Mouse (Mus musculus) kidney, adult 18-20 months (tissue): Measurements from ENCODE around the gene Tas2r134.

Experiments used
- DNase-seq: peaks from one replicate; pipeline ENCODE4 v3.0.0; 2021

Gene Tas2r134

GRCm38 (mm10) chr2:51627211-51627610 lies at the start of gene Tas2r134:
Tas2r134 (plus strand) TSS chr2:51627511.
- no peak for DNase-seq

DNA sequence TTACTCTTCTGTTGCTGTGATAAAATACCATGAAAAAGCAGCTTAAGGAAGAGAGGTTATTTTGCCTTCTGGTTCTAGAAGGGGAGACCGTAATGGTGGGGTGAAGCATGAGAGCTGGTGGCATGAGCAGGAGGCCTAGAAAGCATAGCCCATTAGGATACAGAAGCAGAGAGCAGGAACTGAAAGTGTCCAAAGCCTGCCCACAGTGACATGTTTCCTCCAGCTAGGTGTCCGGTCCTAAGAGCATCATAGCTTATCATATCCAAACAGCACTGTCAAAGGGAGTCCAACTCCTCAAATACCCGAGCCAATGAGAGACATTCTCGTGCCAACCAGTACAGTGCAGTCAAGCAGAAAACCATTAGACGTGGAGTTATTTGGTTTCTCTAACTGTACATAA lies 47.5 kb upstream of the Tas2r134 start:
- no peak for DNase-seq

GRCm38 (mm10) chr2:51584050-51585046 lies 43.0 kb upstream of the Tas2r134 start:
- DNase-seq = no peak

GRCm38 (mm10) chr2:51588336-51588735 lies 39.0 kb upstream of the Tas2r134 start:
- DNase-seq = no peak

GRCm38 (mm10) chr2:51588895-51589294 lies 38.4 kb upstream of the Tas2r134 start:
- DNase-seq = no peak

- DNase-seq = no peak
Observed at GRCm38 (mm10) chr2:51589627-51590026, 37.7 kb upstream of the Tas2r134 start.

- no peak for DNase-seq
Observed at GRCm38 (mm10) chr2:51590308-51590707, 37.0 kb upstream of the Tas2r134 start.

- no peak for DNase-seq
Observed at GRCm38 (mm10) chr2:51592157-51592556, 35.2 kb upstream of the Tas2r134 start.

- DNase-seq = no peak
Observed at GRCm38 (mm10) chr2:51599473-51600201, 27.7 kb upstream of the Tas2r134 start.

DNA sequence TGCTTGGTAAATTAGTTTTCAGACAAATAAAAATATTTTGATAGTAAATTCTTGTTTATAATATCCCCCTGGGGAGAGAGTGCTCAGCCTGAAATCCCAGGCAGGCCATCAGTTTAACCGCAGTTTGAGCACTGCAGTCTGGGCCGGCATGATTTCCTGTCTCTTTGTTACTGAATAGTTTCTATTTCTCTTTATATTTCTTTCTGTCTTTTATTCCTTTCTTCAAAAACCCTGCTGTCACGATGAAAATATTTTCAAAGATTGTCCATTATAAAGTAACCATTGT lies 27.2 kb upstream of the Tas2r134 start:
- DNase-seq = no peak

DNA sequence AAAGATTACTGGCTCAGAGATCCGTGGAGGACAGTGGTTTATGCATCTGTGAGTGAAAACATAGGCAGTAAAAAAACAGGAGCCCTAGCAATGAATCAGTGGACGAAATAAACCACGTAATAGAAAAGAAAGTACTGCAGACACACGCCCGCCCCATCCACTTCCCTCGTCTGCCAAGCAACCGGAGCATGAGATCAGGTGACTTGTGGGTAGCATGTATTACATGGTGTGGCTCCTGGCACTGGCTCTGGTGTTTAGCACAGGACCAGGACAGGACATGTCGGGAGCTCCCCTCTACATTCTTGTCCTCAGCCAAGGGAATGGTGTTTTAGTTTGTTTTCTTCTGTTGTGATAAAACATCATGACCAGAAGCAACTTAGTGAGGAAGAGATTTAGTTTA lies 26.4 kb upstream of the Tas2r134 start:
- DNase-seq = no peak

DNA sequence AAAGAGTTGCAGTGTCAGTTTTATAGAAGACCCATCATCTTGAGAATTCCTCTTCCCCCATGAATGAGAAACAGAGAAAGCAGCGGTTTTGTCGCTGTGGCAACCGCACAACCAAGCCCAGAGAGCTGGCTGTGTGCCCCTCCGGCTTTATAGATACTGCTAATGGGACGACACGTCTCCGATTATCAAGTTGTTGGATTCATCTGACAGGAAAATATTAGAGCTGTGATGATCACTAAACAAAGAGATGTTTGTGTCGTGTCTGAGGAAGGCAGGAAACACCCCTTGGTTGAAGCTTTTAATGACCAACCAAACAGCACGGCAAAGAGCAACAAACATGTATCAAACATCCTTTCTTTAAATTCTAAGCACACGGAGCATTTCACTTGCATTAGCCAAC lies 17.0 kb upstream of the Tas2r134 start:
- DNase-seq = no peak

GRCm38 (mm10) chr2:51610897-51611296 lies 16.4 kb upstream of the Tas2r134 start:
- no peak for DNase-seq

- DNase-seq = no peak
Observed at GRCm38 (mm10) chr2:51613716-51614115, 13.6 kb upstream of the Tas2r134 start.

- DNase-seq = no peak
Observed at GRCm38 (mm10) chr2:51621931-51622330, 5.4 kb upstream of the Tas2r134 start.

- DNase-seq = no peak
Observed at GRCm38 (mm10) chr2:51626007-51626406, 1.3 kb upstream of the Tas2r134 start.

DNA sequence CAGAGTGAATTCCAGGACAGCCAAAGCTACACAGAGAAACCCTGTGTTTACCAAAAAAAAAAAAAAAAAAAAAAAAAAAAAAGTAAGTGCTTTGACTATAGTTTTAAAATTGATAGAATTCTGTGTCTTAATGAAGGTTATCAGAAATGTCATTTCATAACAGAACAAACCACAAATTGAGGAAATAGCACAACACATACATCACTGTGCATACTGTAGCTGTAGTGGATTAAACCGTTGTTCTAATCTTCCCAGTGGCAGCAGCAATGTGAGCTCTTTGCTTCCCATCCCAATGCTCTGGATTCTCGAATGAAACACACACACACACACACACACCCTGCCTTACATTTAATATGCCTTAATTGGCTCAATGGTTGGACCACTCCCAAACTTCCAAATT lies 4.1 kb downstream of the Tas2r134 start:
- DNase-seq = no peak

- no peak for DNase-seq
Observed at GRCm38 (mm10) chr2:51637681-51638080, 10.4 kb downstream of the Tas2r134 start.

GRCm38 (mm10) chr2:51641635-51642034 lies 14.3 kb downstream of the Tas2r134 start:
- no peak for DNase-seq

DNA sequence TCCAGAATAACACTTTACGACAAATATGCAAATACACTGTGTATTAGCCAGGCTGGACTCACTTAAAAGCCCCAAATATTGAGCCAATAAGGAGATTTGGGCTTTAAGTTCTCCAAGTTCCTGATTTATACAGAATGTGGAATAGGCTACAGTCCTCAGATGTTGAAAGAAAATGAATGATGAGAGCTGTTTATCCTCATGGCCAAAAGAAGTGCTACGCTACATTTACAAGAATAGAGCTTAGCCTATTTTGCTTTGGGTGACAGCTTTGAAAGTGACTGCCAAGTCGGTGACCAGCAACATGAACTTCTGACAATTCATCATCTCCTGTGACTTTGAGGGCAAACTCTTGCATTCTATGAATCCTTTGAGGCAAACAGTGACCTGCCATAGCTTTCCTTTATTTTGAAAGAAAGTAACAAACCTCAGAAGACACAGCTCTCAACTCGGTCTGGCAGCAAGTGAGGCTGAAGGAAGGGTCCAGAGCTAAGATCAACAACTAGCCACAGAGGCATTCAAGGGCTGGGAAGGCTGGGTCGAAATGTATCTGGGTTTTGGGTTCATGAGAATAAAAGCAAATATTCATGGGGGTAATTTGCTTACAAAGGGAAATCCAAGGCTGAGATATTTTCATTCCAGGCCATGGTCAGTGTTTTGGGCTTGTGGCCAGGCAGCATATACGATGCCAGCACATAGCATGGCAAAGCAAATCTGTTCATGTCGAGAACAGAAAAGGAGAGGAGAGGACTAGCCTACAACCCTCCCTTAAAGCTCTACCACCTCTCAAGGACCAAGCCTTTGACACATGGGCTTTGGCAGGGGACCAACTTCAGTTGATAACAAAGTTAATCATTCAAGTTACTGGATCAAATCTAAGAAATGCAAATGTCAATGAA lies 16.2 kb downstream of the Tas2r134 start:
- no peak for DNase-seq

DNA sequence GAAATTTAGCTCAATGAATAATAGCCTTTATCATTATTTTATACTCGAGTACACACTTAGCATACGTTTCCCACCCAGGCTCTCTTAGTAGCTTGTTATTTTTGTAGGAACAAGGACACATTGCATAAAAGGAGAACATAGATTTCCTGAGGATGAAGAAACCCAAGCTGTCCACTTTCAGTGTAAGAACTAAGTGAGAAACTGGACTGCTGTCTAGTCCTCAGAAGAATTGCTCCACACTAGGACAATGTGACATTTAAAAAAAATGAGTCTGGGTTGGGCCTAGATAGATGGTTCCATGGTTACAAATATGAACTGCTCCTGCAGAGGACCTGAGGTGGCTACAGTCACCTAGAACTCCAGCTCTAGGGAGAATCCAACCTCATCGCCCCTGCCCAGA lies 20.7 kb downstream of the Tas2r134 start:
- no peak for DNase-seq

DNA sequence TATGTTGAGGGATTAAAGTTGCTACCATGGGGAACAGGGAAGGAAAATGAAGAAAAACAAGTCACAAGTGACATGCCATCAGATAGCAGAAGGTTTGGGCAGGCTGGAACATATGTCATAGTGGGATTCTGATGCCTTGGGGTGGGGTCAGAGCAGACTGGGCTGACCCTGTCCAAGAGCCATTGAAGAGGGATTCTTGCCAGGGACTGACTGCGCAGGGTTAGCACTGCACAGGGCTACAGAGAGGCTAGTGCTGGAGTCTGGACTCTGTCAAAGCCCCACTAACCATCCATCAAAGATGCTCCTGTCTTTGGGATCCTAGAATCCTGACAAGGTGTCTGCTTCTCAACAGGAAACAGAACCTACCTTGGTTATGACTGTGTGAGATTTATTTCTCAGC lies 22.6 kb downstream of the Tas2r134 start:
- no peak for DNase-seq

GRCm38 (mm10) chr2:51652086-51652485 lies 24.8 kb downstream of the Tas2r134 start:
- DNase-seq = no peak
